Mouse (Mus musculus) embryonic fibroblast, embryonic 13.5 days (primary cell): ENCODE data around the gene Nudt1.

Experiments used
- CTCF ChIP-seq: IDR thresholded peaks from 2 replicates; pipeline ENCODE4 v1.5.1; 2011; ENCODE audit warnings: mild to moderate bottlenecking, control low read depth, low read length, moderate library complexity, borderline replicate concordance; ENCODE audit not compliant: insufficient read depth
- POLR2A ChIP-seq: IDR thresholded peaks from 2 replicates; pipeline ENCODE4 v1.6.1; 2011; ENCODE audit warnings: low read depth, mild to moderate bottlenecking, control low read depth, low read length, moderate library complexity

- TF ChIP-seq POLR2A (no peak), CTCF (peak; percentile 37; the same call in 1 of the 2 replicates)
Measured at GRCm38 (mm10) chr5:140336680-140337079, 15.2 kb downstream of the Nudt1 start.
